In the genomic region with DNA sequence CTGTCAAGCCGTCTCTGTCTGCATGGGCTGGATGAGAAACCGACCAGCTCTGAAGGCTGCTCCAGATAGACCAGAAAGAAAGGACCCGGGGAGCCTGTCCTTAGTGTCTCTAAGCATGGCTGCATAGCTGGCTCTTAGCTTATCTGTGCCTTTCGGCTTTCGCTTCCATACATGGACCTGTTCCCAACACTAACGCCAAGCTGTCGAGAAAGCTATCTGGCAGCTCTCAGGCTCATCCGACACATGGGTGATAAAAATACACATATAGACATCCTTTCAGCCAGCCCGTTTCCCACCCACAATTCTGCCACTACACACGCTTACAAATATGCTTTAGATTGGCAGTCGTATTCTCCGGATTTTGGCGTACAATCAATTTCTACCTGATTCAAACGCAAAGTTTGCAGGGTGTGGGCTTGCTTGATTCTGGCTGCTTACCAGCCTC, we compare ENCODE assay signal across 11 mouse cellular contexts. TPM values are rescaled to one million over a fixed set of nuclear protein-coding genes. Genes with fewer than 3 reads are reported as not detected.
DNase-seq lines count a peak whose midpoint lies in the region; ATAC-seq and TF ChIP-seq lines count a peak whose summit lies in the region.
"Had no signal": no experiment of that assay in that cellular context is flagged by ENCODE, and none has a peak within 500 bp of the region (broad histone marks: within the 10 kb centered on the region; RNA-seq: fewer than 3 reads in every experiment).

A gene (minus strand): TSS at position 67 of the 445 bp plus-strand sequence.

- no peak for TF ChIP-seq CTCF in heart, postnatal 0 days (IDR thresholded peaks at IDR 0.05; ENCODE audit: low read depth)

- H3K9ac ChIP-seq in hindbrain, embryonic 13.5 days, result no peak within 1 kb of the TSS
- H3K9ac ChIP-seq in heart, postnatal 0 days (replicated peaks; ENCODE audit: low read depth, low read length), result peak within 1 kb of the TSS; percentile 96
- no peak within 1 kb of the TSS for H3K9ac ChIP-seq in stomach, embryonic 14.5 days (replicated peaks; ENCODE audit: low read depth, low read length)
- H3K9ac ChIP-seq: embryonic facial prominence, embryonic 13.5 days had no signal

- H3K4me1 ChIP-seq in hindbrain, embryonic 13.5 days (replicated peaks), result no peaks in the 10 kb centered on the region
- H3K4me1 ChIP-seq in hindbrain, embryonic 10.5 days (replicated peaks), result no peaks in the 10 kb centered on the region
- H3K4me1 ChIP-seq in heart, postnatal 0 days (ENCODE audit: control insufficient read depth, insufficient read depth), result 0 out of 2 replicates have a peak, but pooled peaks cover 12% of the 10 kb centered on the region
- H3K4me1 ChIP-seq in stomach, embryonic 14.5 days (ENCODE audit: control insufficient read depth, insufficient read depth, low read length), result no peaks in the 10 kb centered on the region
- H3K4me1 ChIP-seq: embryonic facial prominence, embryonic 13.5 days; megakaryocyte, embryonic 14.5 days had no signal

- no peak within 1 kb of the TSS for H3K4me3 ChIP-seq in hindbrain, embryonic 13.5 days
- H3K4me3 ChIP-seq in hindbrain, embryonic 10.5 days, result no peak within 1 kb of the TSS
- H3K4me3 ChIP-seq in heart, postnatal 0 days (ENCODE audit: low read depth, low read length), result peak within 1 kb of the TSS; percentile 70
- no peak within 1 kb of the TSS for H3K4me3 ChIP-seq in stomach, embryonic 14.5 days (ENCODE audit: low read depth, low read length)
- H3K4me3 ChIP-seq: embryonic facial prominence, embryonic 13.5 days; megakaryocyte, embryonic 14.5 days had no signal

- H3K27ac ChIP-seq in hindbrain, embryonic 13.5 days, result no peak within 1 kb of the TSS
- H3K27ac ChIP-seq in hindbrain, embryonic 10.5 days, result no peak within 1 kb of the TSS
- H3K27ac ChIP-seq in heart, postnatal 0 days (ENCODE audit: low read depth), result peak within 1 kb of the TSS; percentile 100
- no peak within 1 kb of the TSS for H3K27ac ChIP-seq in stomach, embryonic 14.5 days (ENCODE audit: low read length)
- H3K27ac ChIP-seq: embryonic facial prominence, embryonic 13.5 days had no signal

- no peak within 1 kb of the TSS for H3K4me2 ChIP-seq in hindbrain, embryonic 13.5 days
- peak within 1 kb of the TSS; percentile 63 for H3K4me2 ChIP-seq in heart, postnatal 0 days (ENCODE audit: low read depth, low read length)
- H3K4me2 ChIP-seq in stomach, embryonic 14.5 days (replicated peaks; ENCODE audit: low read depth, low read length), result no peak within 1 kb of the TSS
- H3K4me2 ChIP-seq: embryonic facial prominence, embryonic 13.5 days had no signal

- ATAC-seq in hindbrain, embryonic 13.5 days (ENCODE audit: low FRiP score), result no peak
- peak; percentile 94 for ATAC-seq in frontal cortex, adult (ENCODE audit: low TSS enrichment)
- ATAC-seq in heart, postnatal 0 days (ENCODE audit: insufficient read depth, low read depth), result peak; percentile 89
- no peak for ATAC-seq in stomach, embryonic 14.5 days (ENCODE audit: insufficient number of reproducible peaks, insufficient read depth, low FRiP score, low read depth)

- TF ChIP-seq EP300 in heart, postnatal 0 days (IDR thresholded peaks at IDR 0.05; ENCODE audit: low read depth), result peak; percentile 98

- H3K9me3 ChIP-seq in hindbrain, embryonic 13.5 days, result no peaks in the 10 kb centered on the region
- H3K9me3 ChIP-seq in hindbrain, embryonic 10.5 days, result no peaks in the 10 kb centered on the region
- H3K9me3 ChIP-seq in heart, postnatal 0 days (replicated peaks; ENCODE audit: control insufficient read depth, low read length), result no peaks in the 10 kb centered on the region
- no peaks in the 10 kb centered on the region for H3K9me3 ChIP-seq in stomach, embryonic 14.5 days (ENCODE audit: control insufficient read depth, low read depth, low read length)
- H3K9me3 ChIP-seq: embryonic facial prominence, embryonic 13.5 days; megakaryocyte, embryonic 14.5 days had no signal

- 93% methylated on average over 14 of the region's 14 CpGs for WGBS in hindbrain, embryonic 13.5 days
- 94% methylated on average over 14 of the region's 14 CpGs for WGBS in hindbrain, embryonic 10.5 days
- WGBS in heart, postnatal 0 days, result 21% methylated on average over 14 of the region's 14 CpGs
- 82% methylated on average over 14 of the region's 14 CpGs for WGBS in stomach, embryonic 14.5 days

- no peak for DNase-seq in hindbrain, embryonic 10.5 days (ENCODE audit: low spot score)
- DNase-seq in heart, postnatal 0 days (ENCODE audit: low spot score), result peak; percentile 94
- DNase-seq in left cerebral cortex, adult 18-20 months (ENCODE audit: low spot score in 2 of 2), result peak; percentile 49 to 66
- DNase-seq in lung, postnatal 14 days, result no peak
- no peak for DNase-seq in spleen, postnatal 14 days (ENCODE audit: low spot score in 2 of 2)

- H3K27me3 ChIP-seq in hindbrain, embryonic 13.5 days, result no peaks in the 10 kb centered on the region
- no peaks in the 10 kb centered on the region for H3K27me3 ChIP-seq in hindbrain, embryonic 10.5 days (ENCODE audit: insufficient read depth, poor library complexity, severe bottlenecking)
- no peaks in the 10 kb centered on the region for H3K27me3 ChIP-seq in heart, postnatal 0 days (ENCODE audit: control insufficient read depth, insufficient read depth, low read length)
- no peaks in the 10 kb centered on the region for H3K27me3 ChIP-seq in stomach, embryonic 14.5 days (ENCODE audit: control insufficient read depth, insufficient read depth, low read length)
- H3K27me3 ChIP-seq: CH12.LX; embryonic facial prominence, embryonic 13.5 days; megakaryocyte, embryonic 14.5 days had no signal

- H3K36me3 ChIP-seq in hindbrain, embryonic 13.5 days, result no peaks in the 10 kb centered on the region
- H3K36me3 ChIP-seq in hindbrain, embryonic 10.5 days, result no peaks in the 10 kb centered on the region
- 0 out of 2 replicates have a peak, but pooled peaks cover 8% of the 10 kb centered on the region for H3K36me3 ChIP-seq in heart, postnatal 0 days (replicated peaks; ENCODE audit: control insufficient read depth, insufficient read depth, low read length)
- H3K36me3 ChIP-seq in stomach, embryonic 14.5 days (ENCODE audit: control insufficient read depth, insufficient read depth, low read length), result no peaks in the 10 kb centered on the region
- H3K36me3 ChIP-seq: embryonic facial prominence, embryonic 13.5 days had no signal

RNA-seq across cellular contexts. Expression of the gene that starts here (rescaled TPM):
- 15.0 and 16.8 TPM in 2 replicates for polyA plus RNA-seq in hindbrain, embryonic 13.5 days (2015; fragmentation: Nextera tagmentation; extraction: Ambion mirVana)
- 2.1 and 2.6 TPM in 2 replicates for polyA plus RNA-seq in hindbrain, embryonic 10.5 days (2016; fragmentation: Nextera tagmentation; extraction: Ambion mirVana)
- 875 and 912 TPM in 2 replicates for total RNA-seq in heart, postnatal 0 days (2014; rRNA removed; ENCODE audit: low replicate concordance)
- 59.9 and 71.6 TPM in 2 replicates for polyA plus RNA-seq in heart, postnatal 0 days (2015; fragmentation: Nextera tagmentation; extraction: Ambion mirVana)
- total RNA-seq in left cerebral cortex, adult 18-20 months (2021), result 100 to 1,000 TPM; 251 to 256 TPM
- 21.1 and 24.5 TPM in 2 replicates for polyA plus RNA-seq in stomach, embryonic 14.5 days (2014; fragmentation: Nextera tagmentation; extraction: Ambion mirVana)
- total RNA-seq: CH12.LX had no signal

Comparison
In these comparisons a context has a peak if more than half of its experiments do, and no peak if none do; other contexts are left out.
1. ATAC-seq: peak in frontal cortex, adult (single experiment) and heart, postnatal 0 days (single experiment); none in hindbrain, embryonic 13.5 days (single experiment) and stomach, embryonic 14.5 days (single experiment).
2. DNase-seq: peak in heart, postnatal 0 days (single experiment) and left cerebral cortex, adult 18-20 months (2 of 2); none in hindbrain, embryonic 10.5 days (single experiment), lung, postnatal 14 days (single experiment) and spleen, postnatal 14 days (0 of 2).